Mouse (Mus musculus) bone marrow, adult 2 months (tissue): Measurements from ENCODE around the gene Il34.

ENCODE experiments used
- CTCF ChIP-seq: fragments of 200-500 bp; IDR thresholded peaks from 2 replicates; pipeline ENCODE4 v1.5.1; 2011; ENCODE audit warnings: low read length, control low read depth; ENCODE audit not compliant: control insufficient read depth, insufficient read depth
- POLR2A ChIP-seq: fragments of 200-500 bp; IDR thresholded peaks from 2 replicates; pipeline ENCODE4 v1.6.1; 2011; ENCODE audit warnings: low read depth, mild to moderate bottlenecking, control low read depth, low read length, borderline replicate concordance; ENCODE audit not compliant: control insufficient read depth

DNA sequence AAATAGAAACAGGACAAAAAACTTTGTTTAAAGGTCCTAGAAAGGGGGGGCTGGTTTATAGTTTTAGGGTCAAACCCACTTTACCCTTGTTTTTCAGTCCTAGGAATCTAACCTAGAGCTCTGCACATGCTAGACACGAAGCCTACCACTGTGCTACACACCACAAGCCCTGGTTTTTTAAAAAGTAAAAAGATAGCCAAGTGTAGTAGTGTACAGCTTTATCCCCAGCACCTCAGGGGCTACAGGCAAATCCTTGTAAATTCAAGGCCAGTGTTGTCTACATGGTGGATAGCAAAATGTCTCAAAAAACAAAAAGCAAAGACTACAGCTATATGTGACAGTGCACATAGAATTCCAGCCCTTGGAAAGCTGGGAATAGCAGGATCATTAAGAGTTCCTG is 11.3 kb upstream of the Il34 start:
- TF ChIP-seq POLR2A (no peak), CTCF (no peak)
